Mouse (Mus musculus) erythroblast, embryonic 14.5 days (primary cell): ENCODE data around the gene Chid1.

ENCODE experiments used
- GATA1 ChIP-seq: IDR thresholded peaks from 2 replicates; pipeline ENCODE4 v1.6.1; 2012; ENCODE audit warnings: low read length, inconsistent platforms, mixed read lengths
- TAL1 ChIP-seq: IDR thresholded peaks from 3 replicates; pipeline ENCODE4 v1.6.1; 2012; ENCODE audit warnings: low read length, inconsistent platforms, mixed read lengths

- TF ChIP-seq GATA1 (no peak), TAL1 (no peak)
Measured at GRCm38 (mm10) chr7:141455610-141456314, 83.9 kb downstream of the Chid1 start.
